ENCODE assay signal across 17 mouse cellular contexts in the genomic region with DNA sequence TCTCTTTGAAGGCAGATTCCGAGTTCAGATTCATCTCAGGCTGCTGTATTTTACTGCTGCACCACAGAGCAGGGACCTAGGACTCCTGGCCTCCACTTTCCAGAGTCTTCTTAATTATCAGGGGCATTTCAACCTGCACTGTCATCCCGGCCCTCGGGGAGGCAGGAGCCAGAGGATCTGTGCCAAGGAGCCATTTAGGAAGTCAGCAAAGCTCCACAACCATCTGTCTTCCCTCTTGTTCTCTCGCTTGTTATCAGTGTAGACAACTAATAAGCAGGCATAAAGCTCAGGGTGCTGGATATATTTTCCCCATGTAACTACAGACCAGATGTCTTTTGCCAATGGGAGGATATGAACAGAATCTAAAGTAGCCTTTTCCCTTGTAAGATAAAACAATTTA.
DNase-seq lines count a peak whose midpoint lies in the region; ATAC-seq and TF ChIP-seq lines count a peak whose summit lies in the region.
"Had no signal": no experiment of that assay in that cellular context is flagged by ENCODE, and none has a peak within 500 bp of the region (broad histone marks: within the 10 kb centered on the region; RNA-seq: fewer than 3 reads in every experiment).

No protein-coding gene starts in this region.

- no peak for TF ChIP-seq EP300 in liver, postnatal 0 days (IDR thresholded peaks at IDR 0.05; ENCODE audit: low read depth)

- WGBS in midbrain, embryonic 14.5 days: 63% methylated on average over 4 of the region's 4 CpGs
- WGBS in midbrain, embryonic 16.5 days: 54% methylated on average over 4 of the region's 4 CpGs
- 7% methylated on average over 4 of the region's 4 CpGs for WGBS in cerebellum, adult 2 months
- whole genome bisulfite sequencing in forebrain, embryonic 14.5 days: 45% methylated on average over 4 of the region's 4 CpGs
- 46% methylated on average over 4 of the region's 4 CpGs for WGBS in liver, postnatal 0 days (ENCODE audit: insufficient replicate concordance)

- peak; percentile 38; the same call in 1 of the 2 replicates for TF ChIP-seq CTCF in cerebellum, adult 2 months (IDR thresholded peaks at IDR 0.05; ENCODE audit: borderline replicate concordance, insufficient read depth, low read depth, low read length)
- TF ChIP-seq CTCF in liver, postnatal 0 days (IDR thresholded peaks at IDR 0.05; ENCODE audit: low read depth): no peak

- no peaks in the 10 kb centered on the region for H3K36me3 ChIP-seq in midbrain, embryonic 14.5 days (ENCODE audit: control insufficient read depth, insufficient read depth, low read length)
- no peaks in the 10 kb centered on the region for H3K36me3 ChIP-seq in midbrain, embryonic 16.5 days (ENCODE audit: control insufficient read depth, insufficient read depth, low read length)
- no peaks in the 10 kb centered on the region for H3K36me3 ChIP-seq in forebrain, embryonic 14.5 days (ENCODE audit: control insufficient read depth, insufficient read depth, low read length)
- no peaks in the 10 kb centered on the region for H3K36me3 ChIP-seq in liver, postnatal 0 days (replicated peaks; ENCODE audit: insufficient read depth, low read length)
- H3K36me3 ChIP-seq: heart, embryonic 10.5 days; limb, embryonic 13.5 days had no signal

- H3K27me3 ChIP-seq in midbrain, embryonic 14.5 days (ENCODE audit: control insufficient read depth, insufficient read depth, low read length): no peaks in the 10 kb centered on the region
- H3K27me3 ChIP-seq in midbrain, embryonic 16.5 days (ENCODE audit: control insufficient read depth, insufficient read depth, low read depth, low read length): no peaks in the 10 kb centered on the region
- H3K27me3 ChIP-seq in cerebellum, adult 2 months (ENCODE audit: control insufficient read depth, insufficient read depth, low read length): no peaks in the 10 kb centered on the region
- H3K27me3 ChIP-seq in forebrain, embryonic 14.5 days (replicated peaks; ENCODE audit: control insufficient read depth, insufficient read depth, low read length): no peaks in the 10 kb centered on the region
- no peaks in the 10 kb centered on the region for H3K27me3 ChIP-seq in liver, postnatal 0 days (ENCODE audit: insufficient read depth, low read length)
- H3K27me3 ChIP-seq: limb, embryonic 13.5 days; Patski had no signal

- TF ChIP-seq POLR2A in cerebellum, adult 2 months (IDR thresholded peaks at IDR 0.05; ENCODE audit: borderline replicate concordance, insufficient read depth, low read length): no peak

- no peaks in the 10 kb centered on the region for H3K9me3 ChIP-seq in midbrain, embryonic 14.5 days (ENCODE audit: control insufficient read depth, low read length)
- no peaks in the 10 kb centered on the region for H3K9me3 ChIP-seq in midbrain, embryonic 16.5 days (replicated peaks; ENCODE audit: control insufficient read depth, low read length, poor library complexity, severe bottlenecking)
- H3K9me3 ChIP-seq in forebrain, embryonic 14.5 days (replicated peaks; ENCODE audit: control insufficient read depth, low read length): no peaks in the 10 kb centered on the region
- H3K9me3 ChIP-seq in liver, postnatal 0 days (ENCODE audit: low read length): no peaks in the 10 kb centered on the region
- H3K9me3 ChIP-seq: heart, embryonic 10.5 days; limb, embryonic 13.5 days had no signal

- no peak overlapping the region for H3K4me3 ChIP-seq in midbrain, embryonic 14.5 days (replicated peaks; ENCODE audit: low read depth, low read length)
- no peak overlapping the region for H3K4me3 ChIP-seq in midbrain, embryonic 16.5 days (ENCODE audit: low read depth, low read length)
- no peak overlapping the region for H3K4me3 ChIP-seq in cerebellum, adult 2 months (replicated peaks; ENCODE audit: insufficient read depth, low read depth, low read length)
- no peak overlapping the region for H3K4me3 ChIP-seq in forebrain, embryonic 14.5 days (ENCODE audit: low read depth, low read length)
- H3K4me3 ChIP-seq in liver, postnatal 0 days (ENCODE audit: low read depth, low read length): no peak overlapping the region
- H3K4me3 ChIP-seq: heart, embryonic 10.5 days; limb, embryonic 13.5 days had no signal

- no peak overlapping the region for H3K9ac ChIP-seq in midbrain, embryonic 14.5 days (replicated peaks; ENCODE audit: low read length)
- no peak overlapping the region for H3K9ac ChIP-seq in midbrain, embryonic 16.5 days (ENCODE audit: low read depth, low read length)
- H3K9ac ChIP-seq in forebrain, embryonic 14.5 days (ENCODE audit: low read length): no peak overlapping the region
- no peak overlapping the region for H3K9ac ChIP-seq in liver, postnatal 0 days (replicated peaks)
- H3K9ac ChIP-seq: limb, embryonic 13.5 days had no signal

- H3K27ac ChIP-seq in midbrain, embryonic 14.5 days (replicated peaks; ENCODE audit: low read depth, low read length): no peak overlapping the region
- H3K27ac ChIP-seq in midbrain, embryonic 16.5 days (ENCODE audit: low read length): no peak overlapping the region
- H3K27ac ChIP-seq in cerebellum, adult 2 months (ENCODE audit: insufficient read depth, low read length): peak overlapping the region; percentile 38; the same call in 1 of the 2 replicates
- peak overlapping the region; percentile 29; the same call in 1 of the 2 replicates for H3K27ac ChIP-seq in forebrain, embryonic 14.5 days (ENCODE audit: low read depth, low read length)
- H3K27ac ChIP-seq in liver, postnatal 0 days (ENCODE audit: low read depth): no peak overlapping the region
- H3K27ac ChIP-seq: heart, embryonic 10.5 days; limb, embryonic 13.5 days had no signal

- no peaks in the 10 kb centered on the region; the same call in 1 of the 2 replicates for H3K4me1 ChIP-seq in midbrain, embryonic 14.5 days (ENCODE audit: control insufficient read depth, insufficient read depth, low read length)
- 0 out of 2 replicates have a peak, but pooled peaks cover 2% of the 10 kb centered on the region for H3K4me1 ChIP-seq in midbrain, embryonic 16.5 days (ENCODE audit: control insufficient read depth, insufficient read depth, low read length)
- H3K4me1 ChIP-seq in cerebellum, adult 2 months (ENCODE audit: control insufficient read depth, insufficient read depth, low read length): peaks cover 14% of the 10 kb centered on the region
- H3K4me1 ChIP-seq in forebrain, embryonic 14.5 days (ENCODE audit: control insufficient read depth, insufficient read depth, low read length): peaks cover 14% of the 10 kb centered on the region
- H3K4me1 ChIP-seq in liver, postnatal 0 days (ENCODE audit: insufficient read depth): no peaks in the 10 kb centered on the region
- H3K4me1 ChIP-seq: heart, embryonic 10.5 days; limb, embryonic 13.5 days had no signal

- ATAC-seq in midbrain, embryonic 14.5 days (ENCODE audit: low FRiP score, low TSS enrichment): no peak
- no peak for ATAC-seq in midbrain, embryonic 16.5 days
- ATAC-seq in forebrain, embryonic 14.5 days: peak; percentile 76
- ATAC-seq in liver, postnatal 0 days: no peak
- ATAC-seq in erythroid progenitor cell, adult 5-6 weeks (replicated peaks; ENCODE audit: low FRiP score, poor library complexity, severe bottlenecking): no peak
- ATAC-seq: Patski had no signal

- no peak overlapping the region for H3K4me2 ChIP-seq in midbrain, embryonic 14.5 days (ENCODE audit: low read length)
- no peak overlapping the region for H3K4me2 ChIP-seq in midbrain, embryonic 16.5 days (ENCODE audit: low read length)
- H3K4me2 ChIP-seq in forebrain, embryonic 14.5 days (ENCODE audit: low read length): no peak overlapping the region
- no peak overlapping the region for H3K4me2 ChIP-seq in liver, postnatal 0 days (ENCODE audit: low read depth, low read length)
- H3K4me2 ChIP-seq: limb, embryonic 13.5 days had no signal

- DNase-seq in midbrain, embryonic 14.5 days: peak; percentile 25
- DNase-seq in cerebellum, adult 2 months: peak; percentile 72 to 86
- peak; percentile 83 for DNase-seq in forebrain, embryonic 14.5 days (ENCODE audit: low spot score)
- DNase-seq in layer of hippocampus, postnatal 14 days (ENCODE audit: low spot score in 2 of 2): peak; percentile 5 to 13
- no peak for DNase-seq in heart, adult 18-20 months
- DNase-seq in liver, postnatal 0 days: no peak
- DNase-seq: adrenal gland, adult 2 months; gastrocnemius, postnatal 10 days; heart, postnatal 4 days; kidney, adult 2 months; lung, postnatal 4 days; thymus, postnatal 4 days had no signal

Comparison
In these comparisons a context has a peak if more than half of its experiments do, and no peak if none do; other contexts are left out.
1. DNase-seq: peak in midbrain, embryonic 14.5 days (single experiment), cerebellum, adult 2 months (2 of 2), forebrain, embryonic 14.5 days (single experiment) and layer of hippocampus, postnatal 14 days (2 of 2); none in heart, adult 18-20 months (0 of 2) and liver, postnatal 0 days (single experiment).
2. H3K27ac ChIP-seq: peak in cerebellum, adult 2 months (single experiment) and forebrain, embryonic 14.5 days (single experiment); none in midbrain, embryonic 14.5 days (single experiment), midbrain, embryonic 16.5 days (single experiment) and liver, postnatal 0 days (single experiment).